Mouse (Mus musculus) embryonic stem cell, embryonic (primary cell): ENCODE measurements around the gene Prkag1.

Experiments
- CTCF ChIA-PET, 4 experiments: fragments of 300-600 bp in 2 of 4; fragments of 350-600 bp in 2 of 4; sonication (Branson Sonifier 250); formaldehyde crosslinking; loops; one replicate each; lab custom pipeline; 2022; ENCODE audit warnings: inconsistent platforms in 2 of 4; lab: Charles Lee
- POLR2A ChIA-PET, 4 experiments: fragments of 300-600 bp in 2 of 4; fragments of 350-600 bp in 2 of 4; sonication (Branson Sonifier 250); formaldehyde crosslinking; loops; one replicate each; lab custom pipeline; 2022; ENCODE audit warnings: antibody characterized with exemption in 4 of 4, inconsistent platforms in 1 of 4; lab: Charles Lee

The Prkag1 gene

GRCm38 (mm10) chr15:98839671-98840585, 8.6 kb upstream of the Prkag1 start:
- CTCF ChIA-PET: interaction anchor here in 1 of 4 experiments (0.9 to 2.0 kb wide), 2 partner anchors 9 to 14 kb away, joined by 4 to 8 read pairs; partner anchors contain the start of gene Prkag1
- POLR2A ChIA-PET: interaction anchor here in 2 of 4 experiments (0.7 to 7.2 kb wide), 13 partner anchors 8 to 191 kb away, joined by 3 to 52 read pairs (median 3); partner anchors contain the start of gene Prkag1 (in 2 of the 2)

- POLR2A ChIA-PET: interaction anchor here in 3 of 4 experiments (0.7 to 7.2 kb wide), 7 partner anchors 10 to 114 kb away, joined by 3 to 49 read pairs (median 3); no protein-coding TSS in a partner anchor
These were observed 7.8 kb upstream of the Prkag1 start for GRCm38 (mm10) chr15:98839161-98839560.

GRCm38 (mm10) chr15:98837743-98838103, 6.4 kb upstream of the Prkag1 start:
- ChIA-PET CTCF (no interaction called here), POLR2A (interaction anchor here in 1 of 4 experiments (0.6 to 1.9 kb wide), 3 partner anchors 12 to 96 kb away, joined by 4 to 7 read pairs (median 6); partner anchors contain the start of gene Tuba1b)

More at GRCm38 (mm10) chr15:98839161-98839560, 7.8 kb upstream of the Prkag1 start:
- CTCF ChIA-PET: no interaction called here

GRCm38 (mm10) chr15:98837006-98837742, 5.9 kb upstream of the Prkag1 start:
- CTCF ChIA-PET: interaction anchor here in 1 of 4 experiments (0.6 kb wide), 1 partner anchor 71 kb away, joined by 5 read pairs; no protein-coding TSS in a partner anchor
- POLR2A ChIA-PET: interaction anchor here in 2 of 4 experiments (0.6 to 1.9 kb wide), 4 partner anchors 9 to 97 kb away, joined by 4 to 7 read pairs (median 6); partner anchors contain the start of gene Tuba1b (in 1 of the 2)

- ChIA-PET POLR2A (interaction anchor here in 2 of 4 experiments (0.6 to 1.9 kb wide), 4 partner anchors 9 to 20 kb away, joined by 3 to 5 read pairs (median 3); no protein-coding TSS in a partner anchor), CTCF (no interaction called here)
These were observed 4.0 kb upstream of the Prkag1 start for GRCm38 (mm10) chr15:98835291-98835690.

- POLR2A ChIA-PET: interaction anchor here in 3 of 4 experiments (0.6 to 4.6 kb wide), 5 partner anchors 9 to 99 kb away, joined by 3 to 52 read pairs (median 4); no protein-coding TSS in a partner anchor
These were observed 2.7 kb upstream of the Prkag1 start for GRCm38 (mm10) chr15:98834059-98834458.

GRCm38 (mm10) chr15:98833281-98833680, 2.0 kb upstream of the Prkag1 start:
- POLR2A ChIA-PET: interaction anchor here in 3 of 4 experiments (0.7 to 4.6 kb wide), 18 partner anchors 10 to 317 kb away, joined by 3 to 52 read pairs (median 4); partner anchors contain the start of genes Tuba1b (in 1 of the 3) and Tuba1c (in 1 of the 3)
- CTCF ChIA-PET: interaction anchor here in 3 of 4 experiments (0.5 to 1.2 kb wide), 6 partner anchors 8 to 297 kb away, joined by 3 to 10 read pairs (median 4); no protein-coding TSS in a partner anchor

More at GRCm38 (mm10) chr15:98834059-98834458, 2.7 kb upstream of the Prkag1 start:
- CTCF ChIA-PET: no interaction called here

GRCm38 (mm10) chr15:98832161-98833058, 1.1 kb upstream of the Prkag1 start:
- ChIA-PET CTCF (interaction anchor here (0.5 to 2.4 kb wide), 11 partner anchors 9 to 380 kb away, joined by 3 to 23 read pairs (median 5); no protein-coding TSS in a partner anchor), POLR2A (interaction anchor here (0.5 to 4.6 kb wide), 29 partner anchors 9 to 1062 kb away, joined by 3 to 52 read pairs (median 4); partner anchors contain the start of genes Tuba1b (in 2 of the 4), Tuba1c (in 2 of the 4), Gm49450 (in 1 of the 4) and Tuba1a (in 1 of the 4))

- POLR2A ChIA-PET: interaction anchor here (0.6 to 4.6 kb wide), 53 partner anchors 10 to 1062 kb away, joined by 3 to 52 read pairs (median 7); partner anchors contain the start of genes Gm49450 (in 2 of the 4), Tuba1a (in 2 of the 4), Tuba1b (in 2 of the 4) and Ddn (in 1 of the 4)
- CTCF ChIA-PET: interaction anchor here (0.6 to 2.4 kb wide), 45 partner anchors 9 to 1856 kb away, joined by 3 to 23 read pairs (median 3); partner anchors contain the start of genes Arf3 (in 1 of the 4), C1ql4 (in 1 of the 4), Ccdc65 (in 1 of the 4) and Kmt2d (in 1 of the 4)
These were observed 339 bp upstream of the Prkag1 start for GRCm38 (mm10) chr15:98831684-98832035.

- CTCF ChIA-PET: interaction anchor here (0.8 to 1.5 kb wide), 4 partner anchors 22 to 233 kb away, joined by 3 to 5 read pairs (median 4); no protein-coding TSS in a partner anchor
- POLR2A ChIA-PET: interaction anchor here in 2 of 4 experiments (0.6 to 3.5 kb wide), 10 partner anchors 17 to 203 kb away, joined by 3 to 15 read pairs (median 4); partner anchors contain the start of genes Ddn (in 1 of the 2), Tuba1b (in 1 of the 2) and Tuba1c (in 1 of the 2)
These were observed 3.7 kb downstream of the Prkag1 start for GRCm38 (mm10) chr15:98827611-98828011.

GRCm38 (mm10) chr15:98823434-98823833, 7.9 kb downstream of the Prkag1 start:
- POLR2A ChIA-PET: interaction anchor here in 2 of 4 experiments (1.4 to 2.8 kb wide), 7 partner anchors 8 to 207 kb away, joined by 3 to 18 read pairs (median 6); partner anchors contain the start of genes Tuba1b (in 1 of the 2) and Tuba1c (in 1 of the 2)
- CTCF ChIA-PET: interaction anchor here in 1 of 4 experiments (0.9 kb wide), 1 partner anchor 245 kb away, joined by 3 read pairs; no protein-coding TSS in a partner anchor

GRCm38 (mm10) chr15:98822147-98822546, 9.2 kb downstream of the Prkag1 start:
- CTCF ChIA-PET: interaction anchor here (0.6 to 2.4 kb wide), 18 partner anchors 8 to 1364 kb away, joined by 3 to 23 read pairs (median 5); partner anchors contain the start of genes Prkag1 (in 4 of the 4) and Ddn (in 1 of the 4)

GRCm38 (mm10) chr15:98821403-98821802, 9.9 kb downstream of the Prkag1 start:
- CTCF ChIA-PET: interaction anchor here (0.5 to 2.4 kb wide), 37 partner anchors 8 to 302 kb away, joined by 3 to 23 read pairs (median 3); partner anchors contain the start of genes Prkag1 (in 4 of the 4) and Ddn (in 2 of the 4)
- POLR2A ChIA-PET: interaction anchor here (0.6 to 2.8 kb wide), 55 partner anchors 9 to 293 kb away, joined by 3 to 37 read pairs (median 4); partner anchors contain the start of genes Fkbp11 (in 2 of the 4), Prkag1 (in 2 of the 4), Tuba1b (in 2 of the 4) and Arf3 (in 1 of the 4)

More at GRCm38 (mm10) chr15:98822147-98822546, 9.2 kb downstream of the Prkag1 start:
- POLR2A ChIA-PET: interaction anchor here in 3 of 4 experiments (0.6 to 2.8 kb wide), 45 partner anchors 9 to 1435 kb away, joined by 3 to 37 read pairs (median 5); partner anchors contain the start of genes Prkag1 (in 2 of the 3), Tuba1b (in 2 of the 3), Tuba1c (in 2 of the 3) and Ddn (in 1 of the 3)

- POLR2A ChIA-PET: interaction anchor here (0.6 to 2.8 kb wide), 44 partner anchors 8 to 292 kb away, joined by 3 to 37 read pairs (median 4); partner anchors contain the start of genes Fkbp11 (in 2 of the 4), Prkag1 (in 2 of the 4), Arf3 (in 1 of the 4) and Ddn (in 1 of the 4)
- CTCF ChIA-PET: interaction anchor here (0.5 to 2.4 kb wide), 36 partner anchors 10 to 323 kb away, joined by 3 to 23 read pairs (median 3); partner anchors contain the start of genes Prkag1 (in 3 of the 4), Ddn (in 2 of the 4) and Fkbp11 (in 1 of the 4)
These were observed 10.4 kb downstream of the Prkag1 start for GRCm38 (mm10) chr15:98820937-98821336.

- POLR2A ChIA-PET: interaction anchor here in 1 of 4 experiments (1.0 kb wide), 1 partner anchor 111 kb away, joined by 3 read pairs; no protein-coding TSS in a partner anchor
- CTCF ChIA-PET: interaction anchor here in 2 of 4 experiments (0.5 to 0.6 kb wide), 2 partner anchors 13 to 209 kb away, joined by 3 to 4 read pairs; partner anchors contain the start of gene Prkag1 (in 1 of the 2)
These were observed 13.2 kb downstream of the Prkag1 start for GRCm38 (mm10) chr15:98818171-98818570.
